Mouse (Mus musculus) limb, embryonic 15.5 days (tissue): Measurements from ENCODE around the gene Blvrb. TPM values are rescaled to one million over a fixed set of nuclear protein-coding genes. Genes with fewer than 3 reads are reported as not detected.

Experiments
- ATAC-seq: fragments of 200-750 bp; cut with Nextera tagmentation; 2 replicates; pipeline ENCODE4 v1.8.0; 2017; ENCODE audit warnings: low read depth, moderate TSS enrichment; ENCODE audit not compliant: insufficient number of reproducible peaks, low FRiP score, low TSS enrichment
- H3K27ac ChIP-seq: fragments of 300-500 bp; sonication (generic); 2 replicates; pipeline ENCODE4 v1.5.1; 2015; ENCODE audit warnings: moderate library complexity, mild to moderate bottlenecking, inconsistent platforms
- H3K27me3 ChIP-seq: fragments of 300-500 bp; sonication (generic); 2 replicates; pipeline ENCODE4 v1.6.1; 2015; ENCODE audit warnings: inconsistent platforms
- H3K36me3 ChIP-seq: fragments of 300-500 bp; sonication (generic); 2 replicates; pipeline ENCODE4 v1.6.1; 2015; ENCODE audit warnings: inconsistent platforms
- H3K4me1 ChIP-seq: fragments of 300-500 bp; sonication (generic); 2 replicates; pipeline ENCODE4 v1.6.1; 2015; ENCODE audit warnings: inconsistent platforms
- H3K4me2 ChIP-seq: fragments of 300-500 bp; sonication (generic); 2 replicates; pipeline ENCODE4 v1.6.1; 2015; ENCODE audit warnings: mild to moderate bottlenecking, inconsistent platforms
- H3K4me3 ChIP-seq: fragments of 300-500 bp; sonication (generic); 2 replicates; pipeline ENCODE4 v1.5.1; 2015; ENCODE audit warnings: mild to moderate bottlenecking, inconsistent platforms
- H3K9ac ChIP-seq: fragments of 300-500 bp; sonication (generic); 2 replicates; pipeline ENCODE4 v1.6.1; 2015; ENCODE audit warnings: inconsistent platforms
- H3K9me3 ChIP-seq: fragments of 300-500 bp; sonication (generic); 2 replicates; pipeline ENCODE4 v1.6.1; 2016; ENCODE audit warnings: inconsistent platforms
- WGBS: fragments of 180-500 bp; shearing (Covaris S2); methylation state at CpG from one replicate; pipeline ENCODE4 v1.1.7; 2015; 5-methylcytosine and 5-hydroxymethylcytosine counted together
- polyA plus RNA-seq: library from polyadenylated mRNA; unstranded; fragments of >200 nt; fragmentation: Nextera tagmentation; extraction: Ambion mirVana; gene quantifications from 2 replicates; pipeline ENCODE4 v1.2.1, GENCODE M21; 2015

The Blvrb gene
- polyA plus RNA-seq, 1 experiment from 2014 or later, result 57.5 TPM

DNA sequence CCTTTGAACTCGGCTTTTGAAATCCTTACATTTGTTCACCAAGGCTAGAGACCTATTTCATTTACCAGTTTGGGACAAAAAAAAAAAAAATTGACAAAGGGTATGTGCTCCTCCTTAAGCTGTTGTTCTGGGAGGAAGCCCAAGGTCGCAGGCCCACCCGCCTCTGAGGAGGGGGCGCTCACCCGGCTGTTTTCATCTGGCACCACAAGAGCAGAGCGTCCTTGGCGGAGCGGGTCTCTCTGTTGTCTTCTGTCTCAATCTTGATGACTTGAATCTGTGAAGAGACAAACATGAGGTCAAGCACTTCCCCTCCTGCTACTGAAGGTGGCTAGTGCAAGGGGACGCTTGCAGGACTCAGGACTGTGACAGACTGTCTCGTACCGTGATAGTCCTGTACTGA, 19.8 kb upstream of the Blvrb start:
- Histone ChIP-seq H3K27ac (no peak overlapping the region), H3K9ac (no peak overlapping the region), H3K4me2 (no peak overlapping the region), H3K27me3 (no peaks in the 10 kb centered on the region), H3K4me1 (no peaks in the 10 kb centered on the region), H3K4me3 (no peak overlapping the region), H3K9me3 (no peaks in the 10 kb centered on the region), H3K36me3 (no peaks in the 10 kb centered on the region)
- ATAC-seq, result no peak
- WGBS, result 76% methylated on average over 11 of the region's 11 CpGs

DNA sequence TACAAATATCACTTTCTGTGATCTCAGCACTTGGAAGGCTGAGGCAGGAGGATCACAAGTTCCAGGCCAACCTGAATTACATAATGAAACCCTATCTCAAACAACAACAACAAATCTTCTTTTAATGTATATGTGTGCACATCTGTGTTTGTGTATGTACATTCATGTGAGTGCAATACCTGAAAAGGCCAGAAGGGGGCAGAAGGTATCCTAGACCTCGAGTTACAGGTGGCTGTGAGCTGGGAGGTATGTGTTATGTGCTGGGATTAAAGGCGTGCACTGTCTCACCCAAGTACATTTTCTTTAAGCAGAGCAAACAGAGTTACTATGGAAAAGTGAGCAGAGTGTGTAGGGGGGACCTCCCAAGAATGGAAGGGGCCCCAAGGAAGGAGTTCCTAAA, 18.6 kb upstream of the Blvrb start:
- Histone ChIP-seq H3K4me3 (no peak overlapping the region), H3K36me3 (no peaks in the 10 kb centered on the region), H3K27ac (no peak overlapping the region), H3K9me3 (no peaks in the 10 kb centered on the region), H3K27me3 (peaks cover 8% of the 10 kb centered on the region), H3K4me1 (0 out of 2 replicates have a peak, but pooled peaks cover 2% of the 10 kb centered on the region), H3K9ac (no peak overlapping the region), H3K4me2 (no peak overlapping the region)
- no peak for ATAC-seq
- WGBS, result 59% methylated on average over 2 of the region's 2 CpGs

DNA sequence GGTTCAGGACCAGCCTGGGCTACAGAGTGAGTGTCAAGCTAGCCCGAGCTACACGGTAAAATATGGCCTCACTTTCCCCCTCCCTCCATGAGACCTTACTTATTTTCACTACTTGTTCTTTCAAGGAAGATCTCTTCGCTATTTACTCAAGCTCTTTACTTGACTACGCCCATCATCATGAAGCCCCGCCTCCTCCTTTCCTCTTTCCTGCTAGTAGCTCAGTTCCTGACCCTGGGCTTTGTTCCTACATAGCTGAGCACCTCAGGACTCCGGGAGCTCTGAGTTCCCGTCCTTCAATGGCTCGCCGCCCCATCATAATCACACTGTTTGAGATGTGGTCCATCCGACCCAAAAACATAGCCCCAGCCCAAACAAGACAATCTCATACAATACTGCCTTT, 14.4 kb upstream of the Blvrb start:
- H3K9ac ChIP-seq, result no peak overlapping the region
- H3K27me3 ChIP-seq, result peaks cover 16% of the 10 kb centered on the region
- no peak overlapping the region for H3K27ac ChIP-seq
- 0 out of 2 replicates have a peak, but pooled peaks cover 2% of the 10 kb centered on the region for H3K4me1 ChIP-seq
- ATAC-seq, result no peak
- 26% methylated on average over 10 of the region's 10 CpGs for WGBS
- no peaks in the 10 kb centered on the region for H3K9me3 ChIP-seq
- H3K4me2 ChIP-seq, result no peak overlapping the region
- H3K4me3 ChIP-seq, result no peak overlapping the region
- no peaks in the 10 kb centered on the region for H3K36me3 ChIP-seq

DNA sequence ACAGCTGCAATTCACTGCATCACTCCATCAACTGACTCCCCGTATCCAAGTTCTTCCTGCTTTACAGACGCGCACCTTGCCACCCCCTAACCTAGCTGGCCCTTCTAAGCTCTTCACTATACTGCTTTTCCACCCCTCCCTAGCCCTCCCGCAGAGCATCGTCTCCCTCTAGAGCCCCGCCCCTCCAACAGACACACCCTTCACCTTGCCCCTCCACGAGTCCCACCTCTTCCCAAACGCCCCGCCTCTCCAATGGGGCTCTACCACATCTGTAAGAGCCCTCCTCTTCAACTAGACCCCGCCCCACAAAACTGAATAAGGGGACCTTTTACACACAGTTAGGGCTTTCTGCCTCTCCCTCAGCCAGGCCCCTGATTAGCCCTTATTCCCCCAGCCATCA, 14.0 kb upstream of the Blvrb start:
- no peaks in the 10 kb centered on the region for H3K36me3 ChIP-seq
- 7% methylated on average over 10 of the region's 10 CpGs for WGBS
- H3K4me3 ChIP-seq, result no peak overlapping the region
- no peak overlapping the region for H3K27ac ChIP-seq
- H3K4me1 ChIP-seq, result 0 out of 2 replicates have a peak, but pooled peaks cover 2% of the 10 kb centered on the region
- ATAC-seq, result no peak
- peaks cover 16% of the 10 kb centered on the region for H3K27me3 ChIP-seq
- no peak overlapping the region for H3K9ac ChIP-seq
- no peaks in the 10 kb centered on the region for H3K9me3 ChIP-seq
- H3K4me2 ChIP-seq, result no peak overlapping the region

DNA sequence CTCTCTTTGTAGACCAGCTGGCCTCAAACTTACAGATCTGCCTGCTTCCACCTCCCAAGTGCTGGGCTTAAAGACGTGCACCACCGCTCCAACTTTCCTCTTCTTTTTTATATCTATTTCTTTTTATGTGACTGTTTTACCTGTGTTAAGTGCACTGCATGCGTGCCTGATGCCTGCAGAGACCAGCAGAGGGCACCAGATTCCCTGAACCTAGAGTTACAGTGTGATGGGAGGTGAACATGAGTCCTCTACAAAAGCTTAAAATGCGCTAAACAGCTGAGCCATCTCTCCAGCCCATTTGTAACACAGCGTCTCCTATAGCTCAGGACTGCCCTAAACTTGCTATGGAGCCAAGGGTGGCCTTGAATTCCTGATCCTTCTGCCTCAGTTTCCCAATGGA, 10.2 kb upstream of the Blvrb start:
- ATAC-seq, result no peak
- H3K36me3 ChIP-seq, result no peaks in the 10 kb centered on the region
- no peak overlapping the region for H3K4me3 ChIP-seq
- peaks cover 16% of the 10 kb centered on the region for H3K27me3 ChIP-seq
- H3K9me3 ChIP-seq, result no peaks in the 10 kb centered on the region
- no peak overlapping the region for H3K27ac ChIP-seq
- no peak overlapping the region for H3K9ac ChIP-seq
- 0 out of 2 replicates have a peak, but pooled peaks cover 2% of the 10 kb centered on the region for H3K4me1 ChIP-seq
- no peak overlapping the region for H3K4me2 ChIP-seq
- WGBS, result 63% methylated on average over 5 of the region's 5 CpGs

DNA sequence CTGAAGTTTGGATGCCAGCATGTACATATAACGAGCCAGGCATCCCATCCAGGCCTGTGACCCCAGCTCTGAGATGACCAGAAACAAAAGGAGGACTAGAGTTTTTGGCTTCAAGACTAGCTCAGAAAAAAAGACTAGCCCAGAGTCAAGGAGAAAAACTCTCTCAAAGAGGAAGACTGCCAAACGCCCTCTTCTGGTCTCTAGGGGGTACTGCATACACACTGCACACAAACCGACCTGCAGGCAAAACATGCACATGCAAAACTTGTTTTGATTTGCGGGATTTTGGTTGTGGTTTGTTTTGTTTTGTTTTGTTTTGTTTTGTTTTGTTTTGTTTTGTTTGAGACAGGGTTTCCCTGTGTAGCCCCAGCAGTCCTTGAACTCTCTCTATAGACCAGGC, 7.8 kb upstream of the Blvrb start:
- Histone ChIP-seq H3K4me2 (no peak overlapping the region), H3K27me3 (peaks cover 7% of the 10 kb centered on the region), H3K4me3 (no peak overlapping the region), H3K4me1 (no peaks in the 10 kb centered on the region), H3K36me3 (no peaks in the 10 kb centered on the region), H3K27ac (no peak overlapping the region), H3K9me3 (no peaks in the 10 kb centered on the region), H3K9ac (no peak overlapping the region)
- WGBS, result 74% methylated on average over 4 of the region's 4 CpGs
- no peak for ATAC-seq

DNA sequence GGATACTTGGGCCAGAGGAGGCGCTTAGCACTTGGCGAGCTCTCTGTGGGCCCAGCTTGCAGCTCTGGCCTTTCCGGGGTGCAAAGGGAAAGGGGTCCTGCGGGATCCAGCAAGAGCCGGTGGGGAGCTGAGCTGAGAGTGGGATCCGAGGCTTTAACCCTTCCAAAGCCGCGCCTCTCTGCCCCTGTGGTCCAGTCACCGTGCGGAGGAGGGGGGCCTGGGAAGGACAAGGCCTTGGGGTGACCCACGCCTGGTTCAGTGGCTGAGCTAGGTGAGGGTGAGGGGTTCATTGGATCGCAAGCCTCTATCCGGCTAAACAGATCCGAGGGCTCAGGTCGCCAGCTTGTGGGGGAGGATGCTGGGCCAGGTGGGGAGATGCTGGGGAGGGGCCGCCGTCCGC, 1.7 kb upstream of the Blvrb start:
- H3K9ac ChIP-seq, result peak overlapping the region; percentile 56
- peaks cover 26% of the 10 kb centered on the region for H3K4me1 ChIP-seq
- ATAC-seq, result no peak
- H3K27me3 ChIP-seq, result peaks cover 30% of the 10 kb centered on the region
- H3K4me3 ChIP-seq, result peak overlapping the region; percentile 51
- WGBS, result 4% methylated on average over 18 of the region's 18 CpGs
- peak overlapping the region; percentile 98 for H3K4me2 ChIP-seq
- no peaks in the 10 kb centered on the region for H3K9me3 ChIP-seq
- no peaks in the 10 kb centered on the region for H3K36me3 ChIP-seq
- H3K27ac ChIP-seq, result no peak overlapping the region

DNA sequence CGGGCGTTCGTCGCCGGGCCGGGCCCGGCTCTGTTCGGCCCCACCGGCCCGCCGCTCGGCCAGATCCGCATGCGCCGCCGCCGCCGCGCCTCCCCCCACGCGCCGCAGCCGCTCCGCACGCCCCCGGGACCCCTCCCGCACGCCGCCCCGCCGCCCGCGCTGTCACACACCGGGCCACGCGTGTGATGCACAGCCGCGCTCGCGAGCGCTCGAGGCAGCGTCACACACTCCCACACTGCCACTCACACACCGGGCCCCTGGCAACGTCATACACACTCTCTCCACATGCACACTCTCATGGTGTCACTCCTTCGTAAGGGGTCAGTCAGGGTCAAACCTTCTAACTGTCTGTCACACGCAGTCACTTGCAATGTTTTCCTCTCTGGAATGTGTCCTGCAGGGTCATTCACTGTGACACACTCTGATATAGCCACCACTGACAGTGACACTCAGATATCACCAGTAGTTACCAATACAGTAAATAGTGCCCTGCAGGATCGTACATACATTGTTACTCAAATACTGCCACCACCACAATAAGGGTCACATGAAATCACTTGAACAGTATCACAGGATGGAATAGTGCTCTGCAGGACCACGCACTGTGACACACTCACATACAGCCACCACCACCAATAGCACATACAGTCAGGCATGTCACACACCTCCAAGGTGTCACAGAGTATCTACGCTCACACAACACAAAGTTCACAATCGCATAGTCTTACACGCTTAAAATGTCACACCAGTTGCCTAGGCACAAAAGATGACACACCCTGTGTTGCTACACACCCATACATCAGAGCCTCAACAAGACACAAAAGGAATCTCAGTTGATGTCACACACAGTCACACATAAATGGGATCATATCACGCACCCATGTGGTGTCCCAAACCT, 1.0 kb upstream of the Blvrb start:
- WGBS, result 12% methylated on average over 34 of the region's 53 CpGs
- Histone ChIP-seq H3K4me1 (peaks cover 26% of the 10 kb centered on the region), H3K4me2 (peak overlapping the region; percentile 98), H3K27me3 (peaks cover 30% of the 10 kb centered on the region), H3K27ac (no peak overlapping the region), H3K4me3 (peak overlapping the region; percentile 64), H3K36me3 (no peaks in the 10 kb centered on the region), H3K9me3 (no peaks in the 10 kb centered on the region), H3K9ac (peak overlapping the region; percentile 56)
- ATAC-seq, result peak; percentile 8; the same call in 1 of the 2 replicates

DNA sequence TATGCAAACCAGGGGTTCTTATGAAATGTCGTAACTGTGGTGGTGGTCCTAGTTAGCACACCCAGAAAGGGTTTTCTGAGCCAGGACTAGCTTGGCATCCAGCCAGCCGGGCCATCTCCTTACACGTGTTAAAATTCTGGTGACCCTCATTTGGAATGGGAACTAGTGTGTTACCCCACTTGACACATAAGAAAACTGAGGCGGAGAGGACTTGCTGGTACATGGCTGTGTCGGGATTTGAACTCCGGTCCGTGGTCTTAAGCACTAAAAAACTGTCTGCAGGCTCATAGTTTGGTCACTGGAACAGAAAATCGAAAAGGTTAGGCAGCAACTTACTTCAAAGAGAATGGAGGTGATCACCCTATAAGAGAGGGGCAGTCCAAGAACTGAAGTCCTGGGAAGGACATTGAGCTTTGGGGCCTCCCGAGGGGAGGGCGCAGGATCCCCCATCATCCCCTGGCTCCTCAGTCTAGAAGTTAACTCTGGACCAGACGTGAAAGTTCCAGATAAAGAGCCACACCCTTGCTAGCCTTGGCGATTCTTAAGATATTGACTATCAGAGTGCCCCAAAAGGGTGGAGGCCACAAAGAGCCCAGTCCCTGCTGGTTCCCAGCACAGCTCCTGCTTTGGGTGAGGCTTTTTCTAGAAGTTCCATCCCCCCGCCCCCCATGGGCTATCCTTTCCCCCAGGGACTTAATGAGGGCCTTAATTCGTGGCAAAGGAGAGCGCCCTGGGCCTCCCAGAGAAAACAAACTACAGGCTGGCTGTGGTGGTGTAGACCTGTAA, 836 bp downstream of the Blvrb start:
- WGBS, result 52% methylated on average over 15 of the region's 15 CpGs
- Histone ChIP-seq H3K4me2 (peak overlapping the region; percentile 93), H3K4me1 (peaks cover 26% of the 10 kb centered on the region), H3K36me3 (no peaks in the 10 kb centered on the region), H3K27me3 (peaks cover 30% of the 10 kb centered on the region), H3K27ac (no peak overlapping the region), H3K4me3 (peak overlapping the region; percentile 64), H3K9ac (peak overlapping the region; percentile 57; the same call in 1 of the 2 replicates), H3K9me3 (no peaks in the 10 kb centered on the region)
- ATAC-seq, result no peak

DNA sequence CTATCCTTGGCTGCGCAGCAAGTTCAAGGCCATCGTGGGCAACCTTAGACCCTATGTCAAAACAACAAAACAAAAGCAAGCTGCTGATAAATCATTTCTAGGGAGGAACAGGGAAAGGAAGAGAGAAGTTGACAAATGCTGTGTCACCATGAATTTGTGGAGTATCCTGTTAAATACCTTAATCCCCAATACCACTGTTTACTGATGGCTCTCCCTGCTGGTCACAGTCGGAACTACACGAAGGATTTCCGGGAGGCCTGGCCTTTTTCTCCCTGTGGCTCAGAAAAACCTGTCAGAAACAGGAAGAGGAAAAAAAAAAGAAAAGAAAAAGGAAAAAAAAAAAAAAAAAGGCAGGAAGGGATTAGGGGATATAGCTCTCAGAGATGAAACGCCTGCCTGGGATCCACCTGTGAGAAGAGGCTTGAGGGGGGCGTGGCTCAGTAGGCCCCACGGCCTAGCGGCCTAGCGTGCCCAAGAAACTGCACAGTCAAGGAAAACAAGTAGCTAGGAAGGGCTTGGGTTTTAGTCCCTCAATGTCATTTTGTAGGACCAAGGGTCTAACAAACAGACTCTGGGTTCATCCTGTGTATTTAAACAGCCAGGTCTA, 1.6 kb downstream of the Blvrb start:
- no peaks in the 10 kb centered on the region for H3K36me3 ChIP-seq
- peaks cover 30% of the 10 kb centered on the region for H3K27me3 ChIP-seq
- H3K4me1 ChIP-seq, result peaks cover 26% of the 10 kb centered on the region
- H3K9ac ChIP-seq, result no peak overlapping the region
- no peaks in the 10 kb centered on the region for H3K9me3 ChIP-seq
- ATAC-seq, result no peak
- 62% methylated on average over 10 of the region's 10 CpGs for WGBS
- H3K27ac ChIP-seq, result no peak overlapping the region
- no peak overlapping the region for H3K4me3 ChIP-seq
- H3K4me2 ChIP-seq, result no peak overlapping the region

DNA sequence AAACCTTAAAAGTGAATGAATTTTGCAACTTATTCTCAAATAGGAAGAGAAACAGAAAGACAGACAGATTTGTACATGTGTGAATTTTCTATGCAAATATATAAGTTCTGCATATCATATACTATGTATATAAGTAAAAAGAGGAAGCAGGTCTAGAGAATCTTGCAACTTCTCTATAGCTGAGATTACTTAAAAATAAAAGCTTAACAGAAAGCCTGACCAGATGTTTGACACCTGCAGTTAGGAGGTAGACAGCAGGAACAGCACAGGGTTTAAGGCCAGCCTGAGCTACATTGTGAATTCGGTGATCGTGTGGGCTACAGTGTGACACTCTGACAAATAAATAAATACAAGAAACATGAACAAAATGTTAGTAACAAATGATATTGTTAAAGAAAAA, 3.6 kb downstream of the Blvrb start:
- Histone ChIP-seq H3K9ac (no peak overlapping the region), H3K4me2 (no peak overlapping the region), H3K4me3 (no peak overlapping the region), H3K9me3 (no peaks in the 10 kb centered on the region), H3K36me3 (no peaks in the 10 kb centered on the region), H3K27me3 (peaks cover 11% of the 10 kb centered on the region), H3K27ac (no peak overlapping the region), H3K4me1 (peaks cover 21% of the 10 kb centered on the region)
- no peak for ATAC-seq
- WGBS, result 91% methylated on average over 2 of the region's 2 CpGs
